Mouse (Mus musculus): ENCODE data around the gene Spib.

The Spib gene

DNA sequence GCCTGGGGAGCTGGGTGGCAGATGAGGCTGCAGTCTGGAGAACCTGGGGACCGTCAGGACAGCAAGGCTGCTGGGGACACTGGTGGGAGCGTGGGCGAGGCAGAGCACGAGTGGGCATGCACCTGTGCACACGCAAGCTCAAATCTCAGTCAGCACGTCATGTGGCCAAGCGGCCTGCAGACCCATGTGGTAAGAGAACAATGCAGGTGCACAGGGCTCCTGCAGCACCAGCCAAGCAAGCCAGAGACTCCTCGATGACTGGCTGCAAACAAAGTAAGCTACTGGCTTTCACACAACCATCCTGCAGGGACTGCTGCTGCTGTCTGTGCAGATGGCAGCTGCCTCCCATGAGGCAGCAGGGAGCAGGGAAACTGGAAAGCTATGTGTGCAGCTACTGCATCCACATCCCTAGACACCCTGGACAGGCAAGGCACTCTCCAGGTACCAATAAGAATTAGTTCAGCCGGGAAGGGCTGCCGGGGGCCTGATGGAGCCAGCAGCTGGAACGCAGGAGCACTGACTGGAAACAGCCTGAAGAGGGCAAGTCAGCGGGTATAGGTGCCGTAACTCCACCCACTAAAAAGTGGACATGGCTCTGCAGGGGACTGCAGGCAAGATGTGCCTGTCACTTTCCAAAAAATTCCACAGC, 44.8 kb downstream of the Spib start:
- no peak for DNase-seq (ENCODE audit: inconsistent ontology term)

DNA sequence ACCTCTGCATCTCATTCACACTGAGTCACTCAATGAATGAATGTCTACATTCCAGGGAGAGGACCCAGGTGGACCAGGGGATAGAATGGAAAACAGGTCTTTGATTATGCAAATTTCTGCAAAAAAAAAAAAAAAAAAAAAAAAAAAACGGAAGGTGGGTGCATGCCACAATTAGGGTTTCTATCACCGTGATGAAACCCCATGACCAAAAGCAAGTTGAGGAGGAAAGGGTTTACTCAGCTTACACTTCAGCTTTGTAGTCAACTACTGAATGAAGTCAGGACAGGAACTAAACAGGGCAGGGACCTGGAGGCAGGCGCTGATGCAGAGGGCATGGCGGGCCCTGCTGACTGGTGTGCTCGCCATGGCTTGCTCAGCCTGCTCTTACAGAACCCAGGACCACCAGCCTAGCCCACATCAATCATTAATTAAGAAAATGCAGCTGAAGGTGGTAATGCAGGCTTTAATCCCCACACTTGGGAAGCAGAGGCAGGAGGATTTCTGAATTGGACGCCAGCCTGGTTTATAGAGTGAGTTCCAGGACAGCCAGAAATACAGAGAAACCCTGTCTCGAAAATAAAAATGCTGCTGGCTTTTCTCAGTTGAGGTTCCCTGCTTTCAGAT, 46.2 kb downstream of the Spib start:
- DNase-seq (ENCODE audit: inconsistent ontology term): no peak

DNA sequence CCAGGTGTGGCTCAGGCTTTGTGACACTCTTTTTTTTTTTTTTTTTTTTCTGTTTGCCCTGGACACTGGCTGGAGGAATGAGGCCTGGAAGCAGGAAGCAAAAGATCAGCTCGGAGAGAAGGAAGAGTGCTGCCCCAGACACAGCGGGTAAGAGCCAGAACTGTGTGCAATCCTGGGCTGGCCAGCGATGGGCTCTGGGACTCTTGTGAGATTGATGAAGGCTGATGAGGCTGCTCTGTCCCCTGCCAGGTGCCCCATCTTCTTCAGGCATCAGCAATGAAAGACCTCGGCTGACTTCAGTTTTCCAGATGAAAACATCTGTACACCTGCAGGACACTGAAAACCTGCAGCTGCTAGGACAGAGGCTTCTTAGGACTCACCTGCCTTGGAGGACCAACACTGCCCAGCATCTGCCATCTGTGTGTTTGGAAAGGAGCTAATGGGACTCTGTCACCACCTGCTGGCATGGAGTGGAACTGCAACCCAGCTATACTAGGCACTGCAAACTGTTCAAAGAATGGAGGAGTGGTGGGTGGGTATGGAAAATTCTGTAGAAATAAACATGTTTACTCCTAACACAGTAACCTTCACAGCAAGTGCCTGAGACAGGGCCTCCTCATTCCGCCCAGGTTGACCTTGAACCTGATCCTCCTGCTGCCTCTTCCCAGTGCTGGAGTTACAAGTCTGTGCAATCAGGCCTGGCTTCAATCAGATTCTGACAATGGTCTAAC, 46.9 kb downstream of the Spib start:
- peak; percentile 59 for DNase-seq (ENCODE audit: inconsistent ontology term)

DNA sequence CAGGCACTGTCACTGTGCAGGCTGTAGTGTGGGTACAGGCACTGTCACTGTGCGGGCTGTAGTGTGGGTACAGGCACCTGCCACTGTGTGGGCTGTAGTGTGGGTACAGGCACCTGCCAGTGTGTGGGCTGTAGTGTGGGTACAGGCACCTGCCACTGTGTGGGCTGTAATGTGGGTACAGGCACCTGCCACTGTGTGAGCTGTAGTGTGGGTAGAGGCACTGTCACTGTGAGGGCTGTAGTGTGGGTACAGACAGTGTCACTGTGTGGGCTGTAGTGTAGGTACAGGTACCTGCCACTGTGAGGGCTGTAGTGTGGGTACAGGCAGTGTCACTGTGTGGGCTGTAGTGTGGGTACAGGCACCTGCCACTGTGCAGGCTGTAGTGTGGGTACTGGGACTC, 47.8 kb downstream of the Spib start:
- no peak for DNase-seq (ENCODE audit: inconsistent ontology term)

DNA sequence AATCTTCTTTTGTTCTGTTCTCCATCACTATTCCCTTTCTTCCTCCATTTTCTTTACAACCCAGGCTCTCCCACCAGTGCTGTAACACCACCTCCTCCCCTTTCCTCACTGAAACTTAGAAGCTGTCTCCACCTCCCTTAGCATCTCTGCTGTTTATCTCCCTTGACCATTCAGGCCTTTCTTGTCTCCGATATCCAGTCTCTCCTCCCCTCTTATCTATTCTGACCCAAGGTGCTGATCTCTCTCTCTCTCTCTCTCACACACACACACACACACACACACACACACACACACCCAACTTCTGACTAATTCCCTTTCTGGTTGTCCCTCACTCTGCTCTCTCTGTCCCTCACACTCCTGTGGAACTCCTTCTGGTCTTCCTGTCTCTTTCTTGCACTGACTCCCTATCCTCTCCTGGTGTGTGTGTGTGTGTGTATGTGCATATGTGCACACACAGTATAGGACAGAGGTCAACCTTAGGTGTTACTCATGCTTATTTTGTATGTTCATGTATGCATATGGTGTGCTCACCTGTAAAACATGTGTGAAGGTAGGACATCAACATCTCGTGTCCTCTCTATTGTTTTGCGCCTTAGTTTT, 48.9 kb downstream of the Spib start:
- DNase-seq (ENCODE audit: inconsistent ontology term): no peak

All from Muller cell, postnatal 12 days (primary cell).